Mouse (Mus musculus): ENCODE results near the gene Cuedc2. TPM values are rescaled to one million over a fixed set of nuclear protein-coding genes. Genes with fewer than 3 reads are reported as not detected.

The Cuedc2 gene
- polyA plus RNA-seq, 1 experiment from 2014 or later: 67.3 TPM

- Histone ChIP-seq H3K27ac (ENCODE audit: low read length) (no peak overlapping the region), H3K36me3 (ENCODE audit: control insufficient read depth, insufficient read depth) (no peaks in the 10 kb centered on the region), H3K4me3 (ENCODE audit: low read depth, low read length) (no peak overlapping the region), H3K27me3 (ENCODE audit: control insufficient read depth, insufficient read depth, low read depth, low read length) (no peaks in the 10 kb centered on the region), H3K9me3 (replicated peaks; ENCODE audit: control insufficient read depth, low read length) (no peaks in the 10 kb centered on the region), H3K4me2 (ENCODE audit: low read depth, low read length) (no peak overlapping the region), H3K4me1 (ENCODE audit: control insufficient read depth, low read depth, low read length) (peaks cover 19% of the 10 kb centered on the region), H3K9ac (ENCODE audit: low read depth, low read length) (no peak overlapping the region)
- WGBS (ENCODE audit: insufficient replicate concordance): 72% methylated on average over 8 of the region's 8 CpGs
- no peak for ATAC-seq (ENCODE audit: low read depth)
Measured at GRCm38 (mm10) chr19:46362104-46362503, 23.6 kb upstream of the Cuedc2 start.

- ATAC-seq (ENCODE audit: low read depth): peak; percentile 44
- no peaks in the 10 kb centered on the region for H3K36me3 ChIP-seq (ENCODE audit: control insufficient read depth, insufficient read depth)
- H3K4me2 ChIP-seq (ENCODE audit: low read depth, low read length): peak overlapping the region; percentile 99
- no peaks in the 10 kb centered on the region for H3K27me3 ChIP-seq (ENCODE audit: control insufficient read depth, insufficient read depth, low read depth, low read length)
- no peaks in the 10 kb centered on the region for H3K9me3 ChIP-seq (replicated peaks; ENCODE audit: control insufficient read depth, low read length)
- no peak overlapping the region for H3K4me3 ChIP-seq (ENCODE audit: low read depth, low read length)
- H3K4me1 ChIP-seq (ENCODE audit: control insufficient read depth, low read depth, low read length): peaks cover 26% of the 10 kb centered on the region
- peak overlapping the region; percentile 68 for H3K27ac ChIP-seq (ENCODE audit: low read length)
- H3K9ac ChIP-seq (ENCODE audit: low read depth, low read length): peak overlapping the region; percentile 15; the same call in 1 of the 2 replicates
- WGBS (ENCODE audit: insufficient replicate concordance): 19% methylated on average over 4 of the region's 4 CpGs
Measured at GRCm38 (mm10) chr19:46358381-46358780, 19.9 kb upstream of the Cuedc2 start.

GRCm38 (mm10) chr19:46357344-46358280, 19.1 kb upstream of the Cuedc2 start:
- peak overlapping the region; percentile 68 for H3K27ac ChIP-seq (ENCODE audit: low read length)
- H3K9me3 ChIP-seq (replicated peaks; ENCODE audit: control insufficient read depth, low read length): no peaks in the 10 kb centered on the region
- H3K36me3 ChIP-seq (ENCODE audit: control insufficient read depth, insufficient read depth): no peaks in the 10 kb centered on the region
- no peak; the same call in 1 of the 2 replicates for ATAC-seq (ENCODE audit: low read depth)
- H3K4me2 ChIP-seq (ENCODE audit: low read depth, low read length): peak overlapping the region; percentile 99
- peak overlapping the region; percentile 71 for H3K9ac ChIP-seq (ENCODE audit: low read depth, low read length)
- 4% methylated on average over 25 of the region's 25 CpGs for WGBS (ENCODE audit: insufficient replicate concordance)
- H3K4me1 ChIP-seq (ENCODE audit: control insufficient read depth, low read depth, low read length): peaks cover 26% of the 10 kb centered on the region
- peak overlapping the region; percentile 73 for H3K4me3 ChIP-seq (ENCODE audit: low read depth, low read length)
- H3K27me3 ChIP-seq (ENCODE audit: control insufficient read depth, insufficient read depth, low read depth, low read length): no peaks in the 10 kb centered on the region

GRCm38 (mm10) chr19:46356701-46357138, 18.2 kb upstream of the Cuedc2 start:
- Histone ChIP-seq H3K27me3 (ENCODE audit: control insufficient read depth, insufficient read depth, low read depth, low read length) (no peaks in the 10 kb centered on the region), H3K9ac (ENCODE audit: low read depth, low read length) (peak overlapping the region; percentile 71), H3K36me3 (ENCODE audit: control insufficient read depth, insufficient read depth) (no peaks in the 10 kb centered on the region), H3K4me2 (ENCODE audit: low read depth, low read length) (peak overlapping the region; percentile 99), H3K4me1 (ENCODE audit: control insufficient read depth, low read depth, low read length) (peaks cover 26% of the 10 kb centered on the region), H3K4me3 (ENCODE audit: low read depth, low read length) (peak overlapping the region; percentile 73), H3K9me3 (replicated peaks; ENCODE audit: control insufficient read depth, low read length) (no peaks in the 10 kb centered on the region), H3K27ac (ENCODE audit: low read length) (peak overlapping the region; percentile 33)
- peak; percentile 92 for ATAC-seq (ENCODE audit: low read depth)
- WGBS (ENCODE audit: insufficient replicate concordance): under 1% methylated on average over 29 of the region's 29 CpGs

- Histone ChIP-seq H3K36me3 (ENCODE audit: control insufficient read depth, insufficient read depth) (no peaks in the 10 kb centered on the region), H3K4me1 (ENCODE audit: control insufficient read depth, low read depth, low read length) (peaks cover 16% of the 10 kb centered on the region), H3K9me3 (replicated peaks; ENCODE audit: control insufficient read depth, low read length) (no peaks in the 10 kb centered on the region), H3K27me3 (ENCODE audit: control insufficient read depth, insufficient read depth, low read depth, low read length) (peaks cover 8% of the 10 kb centered on the region), H3K4me3 (ENCODE audit: low read depth, low read length) (peak within 1 kb of the TSS; percentile 69), H3K27ac (ENCODE audit: low read length) (peak within 1 kb of the TSS; percentile 51; the same call in 1 of the 2 replicates), H3K9ac (ENCODE audit: low read depth, low read length) (peak within 1 kb of the TSS; percentile 71), H3K4me2 (ENCODE audit: low read depth, low read length) (peak within 1 kb of the TSS; percentile 86)
- ATAC-seq (ENCODE audit: low read depth): no peak
- WGBS (ENCODE audit: insufficient replicate concordance): 44% methylated on average over 10 of the region's 10 CpGs
Measured at GRCm38 (mm10) chr19:46350168-46350932, 11.8 kb upstream of the Cuedc2 start, which contains the start of gene 2310034G01Rik. Gene 2310034G01Rik (minus strand): TSS chr19:46350302.

GRCm38 (mm10) chr19:46349550-46349949, 11.0 kb upstream of the Cuedc2 start:
- 42% methylated on average over 6 of the region's 6 CpGs for WGBS (ENCODE audit: insufficient replicate concordance)
- H3K27me3 ChIP-seq (ENCODE audit: control insufficient read depth, insufficient read depth, low read depth, low read length): peaks cover 8% of the 10 kb centered on the region
- peak overlapping the region; percentile 86 for H3K4me2 ChIP-seq (ENCODE audit: low read depth, low read length)
- no peaks in the 10 kb centered on the region for H3K9me3 ChIP-seq (replicated peaks; ENCODE audit: control insufficient read depth, low read length)
- H3K36me3 ChIP-seq (ENCODE audit: control insufficient read depth, insufficient read depth): no peaks in the 10 kb centered on the region
- ATAC-seq (ENCODE audit: low read depth): no peak
- peak overlapping the region; percentile 71 for H3K9ac ChIP-seq (ENCODE audit: low read depth, low read length)
- H3K4me1 ChIP-seq (ENCODE audit: control insufficient read depth, low read depth, low read length): peaks cover 19% of the 10 kb centered on the region
- H3K4me3 ChIP-seq (ENCODE audit: low read depth, low read length): peak overlapping the region; percentile 69
- H3K27ac ChIP-seq (ENCODE audit: low read length): no peak overlapping the region

GRCm38 (mm10) chr19:46348761-46349458, 10.4 kb upstream of the Cuedc2 start:
- WGBS (ENCODE audit: insufficient replicate concordance): 1% methylated on average over 66 of the region's 78 CpGs
- peak overlapping the region; percentile 65 for H3K27ac ChIP-seq (ENCODE audit: low read length)
- no peaks in the 10 kb centered on the region for H3K9me3 ChIP-seq (replicated peaks; ENCODE audit: control insufficient read depth, low read length)
- ATAC-seq (ENCODE audit: low read depth): peak; percentile 84
- H3K27me3 ChIP-seq (ENCODE audit: control insufficient read depth, insufficient read depth, low read depth, low read length): peaks cover 8% of the 10 kb centered on the region
- H3K4me2 ChIP-seq (ENCODE audit: low read depth, low read length): peak overlapping the region; percentile 86
- peak overlapping the region; percentile 71 for H3K9ac ChIP-seq (ENCODE audit: low read depth, low read length)
- no peaks in the 10 kb centered on the region for H3K36me3 ChIP-seq (ENCODE audit: control insufficient read depth, insufficient read depth)
- H3K4me3 ChIP-seq (ENCODE audit: low read depth, low read length): peak overlapping the region; percentile 69
- peaks cover 20% of the 10 kb centered on the region for H3K4me1 ChIP-seq (ENCODE audit: control insufficient read depth, low read depth, low read length)

GRCm38 (mm10) chr19:46347936-46348668, 9.6 kb upstream of the Cuedc2 start:
- H3K4me1 ChIP-seq (ENCODE audit: control insufficient read depth, low read depth, low read length): peaks cover 24% of the 10 kb centered on the region
- H3K4me2 ChIP-seq (ENCODE audit: low read depth, low read length): peak overlapping the region; percentile 86
- H3K9me3 ChIP-seq (replicated peaks; ENCODE audit: control insufficient read depth, low read length): no peaks in the 10 kb centered on the region
- WGBS (ENCODE audit: insufficient replicate concordance): 25% methylated on average over 14 of the region's 14 CpGs
- no peaks in the 10 kb centered on the region for H3K36me3 ChIP-seq (ENCODE audit: control insufficient read depth, insufficient read depth)
- no peak for ATAC-seq (ENCODE audit: low read depth)
- H3K4me3 ChIP-seq (ENCODE audit: low read depth, low read length): peak overlapping the region; percentile 69
- peak overlapping the region; percentile 65 for H3K27ac ChIP-seq (ENCODE audit: low read length)
- H3K9ac ChIP-seq (ENCODE audit: low read depth, low read length): peak overlapping the region; percentile 71
- peaks cover 8% of the 10 kb centered on the region for H3K27me3 ChIP-seq (ENCODE audit: control insufficient read depth, insufficient read depth, low read depth, low read length)
